Mouse (Mus musculus): ENCODE measurements at regions not wholly inside any gene's neighbourhood (a gene's known extent, or its start where the extent isn't known, plus 50 kb on each side); places are given as distances from the start of the nearest gene placed in this dataset.
A peak's percentile ranks its signal among the peaks of the same experiment; 100 is the strongest.

- DNase-seq (ENCODE audit: low spot score in 2 of 2) = no peak
- intact Hi-C loops (cut with DNase I) = no loop called here
Observed at GRCm38 (mm10) chr12:32632935-32633334, 186.4 kb upstream of the Nampt start.

- DNase-seq (ENCODE audit: low spot score in 2 of 2) = no peak
- intact Hi-C loops (cut with DNase I) = loop anchor here (5.0 kb wide), 1 partner anchor 187 kb away; no protein-coding TSS in a partner anchor
Observed at GRCm38 (mm10) chr12:32635055-32635454, 184.3 kb upstream of the Nampt start.

DNA sequence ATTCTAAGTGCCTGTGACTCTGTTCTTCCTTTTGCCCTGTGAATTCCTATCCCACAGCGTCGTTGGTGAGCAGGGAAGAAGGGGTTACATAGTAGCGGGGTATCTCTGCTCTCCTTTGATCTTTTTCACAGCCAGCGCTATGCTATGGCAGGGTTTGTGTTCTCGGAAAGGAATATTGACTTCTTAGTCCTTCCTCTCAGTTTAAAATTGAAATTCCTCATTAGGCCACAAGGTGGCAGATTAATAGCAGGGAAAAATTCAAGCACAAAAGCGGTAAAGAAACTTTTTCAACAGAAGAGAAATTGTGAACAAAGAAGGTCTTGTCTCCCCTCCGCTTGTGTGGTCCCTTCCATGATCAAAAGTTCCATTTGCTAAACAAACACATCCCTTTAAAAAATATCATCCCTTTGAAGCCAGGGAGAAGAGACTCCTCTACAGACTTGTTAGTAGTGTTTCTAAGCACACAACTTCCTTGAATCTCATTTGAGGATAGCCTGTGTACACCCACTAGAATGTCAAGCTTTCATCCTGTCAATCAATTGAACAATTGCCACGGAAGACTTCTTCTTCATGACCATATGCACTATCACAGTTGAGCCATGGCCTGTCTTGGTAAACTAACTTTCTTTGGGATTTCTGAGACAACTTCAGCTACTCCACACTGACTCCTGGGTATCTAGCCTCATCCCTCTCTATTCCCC lies 181.8 kb upstream of the Nampt start:
- intact Hi-C loops (cut with DNase I) = loop anchor here (1.0 to 5.0 kb wide), 2 partner anchors 185 to 260 kb away; no protein-coding TSS in a partner anchor
- DNase-seq (ENCODE audit: low spot score in 2 of 2) = peak; percentile 27 to 57

- intact Hi-C loops (cut with DNase I) = no loop called here
- no peak for DNase-seq (ENCODE audit: low spot score in 2 of 2)
Observed at GRCm38 (mm10) chr12:32640591-32640990, 178.8 kb upstream of the Nampt start.

DNA sequence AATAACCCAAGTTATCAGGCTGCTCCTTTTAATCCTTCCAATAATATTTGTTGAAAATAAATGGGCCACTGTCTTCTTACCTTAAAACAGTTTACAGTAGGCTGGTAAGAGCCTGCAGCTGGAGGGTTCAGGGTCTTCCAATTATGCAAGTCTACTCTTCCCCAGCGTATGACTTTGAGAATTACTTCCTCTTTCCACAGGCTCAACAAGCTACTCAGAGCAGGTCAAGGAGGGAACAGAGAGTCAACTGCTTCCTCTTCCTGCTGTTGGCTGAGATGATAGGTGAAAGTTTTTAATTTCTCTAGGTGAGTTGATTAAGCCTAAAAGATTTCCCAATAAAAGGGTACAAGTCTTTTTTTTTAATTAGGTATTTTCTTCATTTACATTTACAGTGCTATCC lies 176.9 kb upstream of the Nampt start:
- DNase-seq (ENCODE audit: low spot score in 2 of 2) = no peak
- intact Hi-C loops (cut with DNase I) = no loop called here

DNA sequence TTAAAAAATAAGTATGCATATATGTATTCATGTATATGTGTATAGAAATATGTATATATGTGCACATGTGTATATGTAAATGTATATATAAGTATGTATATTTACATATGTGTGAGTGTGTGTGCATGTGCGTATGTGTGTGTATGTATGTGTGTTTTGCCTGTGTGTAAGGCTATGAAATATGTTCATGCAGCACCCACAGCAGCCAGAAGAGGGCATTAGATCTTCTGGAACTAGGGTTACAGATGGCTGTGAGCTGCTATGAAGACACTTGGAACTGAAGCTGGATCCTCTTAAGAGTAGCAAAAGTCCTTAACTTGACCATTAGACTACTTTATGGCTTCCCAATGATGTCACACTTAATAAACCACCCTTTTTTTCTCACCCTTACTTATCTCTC lies 166.2 kb upstream of the Nampt start:
- intact Hi-C loops (cut with DNase I) = no loop called here
- DNase-seq (ENCODE audit: low spot score in 2 of 2) = no peak

DNA sequence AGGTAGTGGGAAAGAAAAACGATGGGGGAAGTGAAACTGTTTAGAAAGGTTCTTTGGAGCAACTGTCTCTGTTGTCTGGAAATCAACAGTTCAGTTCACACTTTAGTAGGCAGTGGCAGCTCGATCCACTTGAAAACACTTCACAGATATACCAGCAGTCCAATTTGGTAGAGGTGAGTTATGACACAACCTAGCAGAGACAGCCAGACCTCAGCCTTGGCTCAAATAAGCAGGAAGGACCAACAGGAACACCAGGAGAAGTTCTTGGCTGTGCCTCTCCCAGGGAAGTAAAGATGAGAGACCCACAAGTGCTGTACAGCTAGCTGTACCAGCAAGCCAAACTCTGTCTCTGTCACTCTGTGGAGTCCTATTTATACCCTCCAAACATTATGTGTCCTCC lies 163.2 kb upstream of the Nampt start:
- intact Hi-C loops (cut with DNase I) = no loop called here
- DNase-seq (ENCODE audit: low spot score in 2 of 2) = no peak

DNA sequence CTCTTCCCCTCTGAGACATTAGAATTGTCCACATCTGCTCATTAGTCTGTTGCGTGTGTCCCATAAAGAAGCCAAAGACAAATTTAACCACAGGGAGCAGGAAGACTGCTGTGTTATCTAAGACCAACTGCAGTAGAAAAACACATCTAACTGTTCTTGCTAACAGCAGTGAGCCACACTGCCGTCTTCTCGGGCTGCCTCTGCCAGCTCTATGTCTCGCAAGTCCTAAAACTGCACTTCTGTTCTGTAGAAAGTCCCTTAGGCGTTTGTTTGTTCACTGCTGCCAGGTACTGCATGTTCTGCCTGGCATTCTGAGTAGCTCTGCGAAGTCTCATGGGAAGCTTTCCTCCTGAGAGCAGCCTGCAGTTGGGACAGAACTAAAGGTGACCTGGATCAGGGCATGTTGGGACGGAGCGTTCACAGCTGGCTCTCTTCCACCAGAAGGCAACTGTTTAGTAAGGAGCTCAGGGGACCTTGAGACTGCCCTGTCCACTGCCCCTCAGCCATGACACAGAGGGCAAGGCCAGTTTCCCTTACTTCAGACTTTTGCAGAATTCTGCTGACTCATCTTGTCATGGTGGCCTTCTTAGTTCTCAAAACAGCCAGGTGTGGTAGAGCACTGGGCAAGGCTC lies 157.4 kb upstream of the Nampt start:
- DNase-seq (ENCODE audit: low spot score in 2 of 2) = no peak
- intact Hi-C loops (cut with DNase I) = no loop called here

DNA sequence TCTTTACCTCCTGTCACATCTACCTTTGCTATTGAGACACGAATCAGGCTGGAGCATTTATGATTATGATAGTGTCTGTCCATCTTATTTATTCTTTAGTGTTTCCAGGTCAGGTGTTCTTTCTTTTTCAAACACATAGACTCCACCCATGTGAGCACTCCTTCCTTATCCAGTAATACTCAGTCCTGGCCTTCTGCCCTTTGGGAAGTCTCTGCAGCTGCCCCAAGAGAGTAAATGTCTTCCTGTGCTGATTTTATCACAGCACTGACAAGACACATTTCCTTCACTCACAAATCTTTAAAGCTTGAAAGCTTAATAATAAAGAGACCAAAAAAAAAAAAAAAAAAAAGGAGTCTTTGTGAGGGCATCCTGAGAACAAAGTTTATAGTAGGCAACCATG lies 153.3 kb upstream of the Nampt start:
- DNase-seq (ENCODE audit: low spot score in 2 of 2) = no peak
- intact Hi-C loops (cut with DNase I) = no loop called here

DNA sequence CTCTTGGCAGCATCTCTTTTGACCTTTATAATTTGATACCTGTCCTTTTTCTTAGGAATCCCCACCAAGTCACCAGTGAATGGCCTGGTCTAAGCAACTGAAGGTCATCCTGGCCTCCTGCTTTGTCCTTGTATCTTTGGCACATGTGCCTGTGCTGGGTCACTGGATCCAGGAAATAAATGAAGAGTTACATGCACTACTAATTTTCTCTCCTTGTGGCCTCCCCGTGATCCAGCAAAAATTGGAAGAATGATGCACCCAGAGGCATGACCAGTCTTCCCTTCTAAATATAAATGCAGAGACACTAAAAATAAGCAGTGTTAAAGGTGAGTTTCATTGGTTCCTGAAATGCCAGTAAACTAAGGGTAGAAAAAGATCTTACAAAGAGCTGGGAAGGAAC lies 141.4 kb upstream of the Nampt start:
- intact Hi-C loops (cut with DNase I) = no loop called here

GRCm38 (mm10) chr12:32678756-32679155 lies 140.6 kb upstream of the Nampt start:
- intact Hi-C loops (cut with DNase I) = no loop called here

More for the DNA sequence above, 141.4 kb upstream of the Nampt start:
- DNase-seq (ENCODE audit: low spot score in 2 of 2) = no peak

DNA sequence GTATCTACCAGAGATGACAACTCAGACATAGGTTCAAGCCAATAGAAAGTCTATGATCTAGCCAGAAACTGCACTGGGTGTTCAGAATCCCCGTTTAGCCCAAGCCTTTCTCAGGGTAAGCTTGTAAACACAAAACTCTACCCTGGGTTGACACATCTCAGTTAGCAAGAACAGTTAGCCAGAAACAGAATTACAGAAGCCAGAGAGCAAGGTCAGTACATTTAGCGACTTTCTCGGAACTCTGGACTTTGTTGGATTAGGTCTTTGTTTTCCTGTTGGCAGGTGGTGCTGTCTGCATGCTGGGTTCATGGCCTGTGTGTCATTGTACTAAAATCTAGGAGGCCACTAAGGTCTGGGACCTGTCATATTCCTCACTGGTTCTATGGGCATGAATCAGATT lies 137.4 kb upstream of the Nampt start:
- intact Hi-C loops (cut with DNase I) = no loop called here
- no peak for DNase-seq (ENCODE audit: low spot score in 2 of 2)

More at GRCm38 (mm10) chr12:32678756-32679155, 140.6 kb upstream of the Nampt start:
- DNase-seq (ENCODE audit: low spot score in 2 of 2) = no peak

- intact Hi-C loops (cut with DNase I) = no loop called here
Observed at GRCm38 (mm10) chr12:32683375-32683774, 136.0 kb upstream of the Nampt start.

DNA sequence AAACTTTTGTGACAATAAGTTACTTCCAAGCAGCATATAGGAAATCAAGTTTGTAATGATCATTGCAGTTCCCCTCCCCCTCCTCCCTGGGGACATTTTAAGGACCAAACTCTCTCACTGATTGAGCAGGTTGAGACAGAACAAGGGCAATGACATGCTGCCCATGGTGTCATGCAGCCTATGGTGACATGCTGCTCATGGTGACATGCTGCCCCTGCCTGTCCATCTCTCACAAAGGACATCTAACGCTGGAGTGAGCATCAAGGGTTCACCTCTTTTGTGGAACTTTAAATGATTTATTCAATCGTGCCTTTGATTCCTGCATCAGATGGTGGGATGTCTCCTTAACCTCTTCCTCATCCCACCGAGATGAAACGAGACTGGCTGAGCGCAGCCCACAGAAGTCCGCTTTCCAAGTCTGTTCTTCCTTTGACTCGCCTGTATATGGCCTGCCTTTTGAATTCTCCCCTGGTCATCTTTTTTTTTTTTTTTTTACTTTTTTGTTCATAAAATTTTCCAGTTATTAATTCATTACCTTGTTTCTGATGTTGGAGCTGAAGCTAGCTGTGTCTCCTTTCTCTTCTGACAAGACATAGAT lies 133.5 kb upstream of the Nampt start:
- intact Hi-C loops (cut with DNase I) = no loop called here
- no peak for DNase-seq (ENCODE audit: low spot score in 2 of 2)

More at GRCm38 (mm10) chr12:32683375-32683774, 136.0 kb upstream of the Nampt start:
- no peak for DNase-seq (ENCODE audit: low spot score in 2 of 2)

DNA sequence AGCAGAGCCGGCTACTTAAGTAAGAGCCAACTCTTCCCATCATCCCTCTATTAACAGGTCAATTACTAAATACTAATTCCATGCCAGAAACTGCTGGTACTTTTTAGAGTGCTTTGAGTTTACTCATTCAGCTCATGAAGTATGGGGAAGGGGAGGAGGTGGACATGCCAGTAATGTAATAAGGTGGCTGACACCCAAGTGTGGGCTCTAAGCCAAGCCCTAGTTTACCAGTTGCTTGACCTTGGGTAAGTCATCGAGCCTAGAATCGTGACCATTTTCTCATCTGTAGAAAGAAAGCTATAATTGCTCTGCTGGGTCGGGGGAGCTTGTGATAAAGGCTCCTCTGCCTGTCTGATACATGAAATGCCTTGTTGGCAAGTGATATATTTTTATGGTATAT lies 130.0 kb upstream of the Nampt start:
- intact Hi-C loops (cut with DNase I) = no loop called here
- DNase-seq (ENCODE audit: low spot score in 2 of 2) = no peak

GRCm38 (mm10) chr12:32690096-32690495 lies 129.2 kb upstream of the Nampt start:
- intact Hi-C loops (cut with DNase I) = no loop called here
- DNase-seq (ENCODE audit: low spot score in 2 of 2) = no peak

DNA sequence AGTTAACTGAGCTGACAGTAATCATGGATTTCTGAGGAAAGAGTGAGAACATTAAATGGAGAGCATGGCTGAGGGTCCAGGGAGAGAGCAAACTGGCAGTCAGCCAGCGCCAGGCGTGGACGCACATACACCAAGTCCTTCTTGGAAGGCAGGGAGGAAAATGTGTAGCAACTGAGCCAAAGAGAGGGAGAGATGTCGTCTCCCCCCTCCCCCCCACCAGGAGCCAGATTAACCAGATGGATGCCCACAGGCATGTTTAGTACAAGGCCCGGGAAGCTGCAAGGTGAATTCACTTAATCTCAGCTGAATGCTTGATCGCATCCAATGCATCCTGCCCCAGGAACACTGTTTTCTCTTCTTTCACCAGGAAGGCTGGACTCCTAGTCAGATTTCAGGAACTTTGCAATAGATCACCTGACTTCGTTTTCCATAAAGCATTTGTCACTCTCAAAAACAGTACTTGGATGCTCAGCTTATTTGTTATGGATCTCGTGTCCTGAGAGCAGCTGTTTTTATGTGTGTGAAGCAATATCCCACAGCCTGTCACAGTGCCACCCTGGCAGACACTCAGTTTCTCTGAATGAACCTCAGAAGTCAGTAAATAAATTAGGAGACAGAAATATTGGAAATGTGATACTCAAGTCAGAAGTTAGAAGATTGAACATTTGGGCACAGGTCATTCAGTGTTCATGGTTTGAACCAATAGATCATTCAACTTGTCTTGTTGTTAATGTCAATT lies 127.1 kb upstream of the Nampt start:
- DNase-seq (ENCODE audit: low spot score in 2 of 2) = no peak
- intact Hi-C loops (cut with DNase I) = no loop called here

GRCm38 (mm10) chr12:32692962-32693361 lies 126.4 kb upstream of the Nampt start:
- intact Hi-C loops (cut with DNase I) = no loop called here

DNA sequence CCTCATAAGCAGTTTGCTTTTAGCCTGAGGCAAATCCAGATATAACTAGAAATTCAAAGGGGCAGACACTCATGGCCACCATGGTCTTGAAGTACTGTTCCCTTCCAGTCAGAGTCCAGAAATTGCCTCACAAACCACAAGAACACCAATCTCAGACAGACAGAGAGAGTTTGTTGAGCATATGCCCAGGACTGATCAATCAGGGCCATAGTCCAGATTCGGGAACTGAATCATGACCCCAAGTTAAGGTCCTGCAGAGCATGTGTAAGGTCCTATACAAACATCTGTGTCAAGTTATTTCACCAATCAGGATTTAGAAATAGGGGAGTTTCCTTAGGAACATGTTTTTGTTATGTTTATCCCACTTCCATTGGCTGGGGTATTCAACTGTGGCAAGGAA lies 125.7 kb upstream of the Nampt start:
- DNase-seq (ENCODE audit: low spot score in 2 of 2) = no peak
- intact Hi-C loops (cut with DNase I) = no loop called here

More at GRCm38 (mm10) chr12:32692962-32693361, 126.4 kb upstream of the Nampt start:
- no peak for DNase-seq (ENCODE audit: low spot score in 2 of 2)

DNA sequence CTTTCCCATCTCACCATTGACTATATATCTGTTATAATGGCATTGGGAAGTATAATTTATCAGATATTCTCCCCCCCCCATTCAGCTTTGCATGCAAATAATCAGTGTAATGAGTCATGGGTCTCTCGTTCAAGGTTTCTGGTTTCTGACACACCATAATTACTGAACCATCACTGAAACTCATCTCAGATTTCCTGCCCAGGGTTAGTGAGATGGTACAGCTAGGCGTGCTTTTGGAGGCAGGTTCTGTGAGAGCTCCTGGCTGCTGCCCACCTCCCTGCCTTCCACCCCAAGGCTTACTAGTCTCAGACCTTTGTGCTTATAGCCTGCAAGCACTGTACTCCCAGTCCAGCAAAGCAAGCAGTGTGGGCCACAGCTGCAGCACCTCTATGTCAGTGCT lies 122.5 kb upstream of the Nampt start:
- intact Hi-C loops (cut with DNase I) = no loop called here
- no peak for DNase-seq (ENCODE audit: low spot score in 2 of 2)
